Mouse (Mus musculus) heart, embryonic 12.5 days (tissue): ENCODE measurements around the gene Alpk1. TPM values are rescaled to one million over a fixed set of nuclear protein-coding genes. Genes with fewer than 3 reads are reported as not detected.

ENCODE experiments used
- ATAC-seq: fragments of 200-750 bp; cut with Nextera tagmentation; 2 replicates; pipeline ENCODE4 v1.8.0; 2017; ENCODE audit warnings: moderate TSS enrichment, moderate library complexity; ENCODE audit not compliant: insufficient number of reproducible peaks, low FRiP score
- H3K27ac ChIP-seq: fragments of 300-500 bp; sonication (generic); 2 replicates; pipeline ENCODE4 v1.5.1; 2016; ENCODE audit warnings: mild to moderate bottlenecking, moderate library complexity; ENCODE audit not compliant: poor library complexity, severe bottlenecking
- H3K27me3 ChIP-seq: fragments of 300-500 bp; sonication (generic); replicated peaks from 2 replicates; pipeline ENCODE4 v1.6.1; 2016; ENCODE audit warnings: mild to moderate bottlenecking, moderate library complexity
- H3K36me3 ChIP-seq: fragments of 300-500 bp; sonication (generic); 2 replicates; pipeline ENCODE4 v1.6.1; 2016; ENCODE audit warnings: mild to moderate bottlenecking, moderate library complexity
- H3K4me1 ChIP-seq: fragments of 300-500 bp; sonication (generic); replicated peaks from 2 replicates; pipeline ENCODE4 v1.6.1; 2016; ENCODE audit warnings: mild to moderate bottlenecking
- H3K4me2 ChIP-seq: fragments of 300-500 bp; sonication (generic); 2 replicates; pipeline ENCODE4 v1.6.1; 2016; ENCODE audit warnings: mild to moderate bottlenecking, moderate library complexity
- H3K4me3 ChIP-seq: fragments of 300-500 bp; sonication (generic); 2 replicates; pipeline ENCODE4 v1.5.1; 2016; ENCODE audit warnings: mild to moderate bottlenecking
- H3K9ac ChIP-seq: fragments of 300-500 bp; sonication (generic); 2 replicates; pipeline ENCODE4 v1.6.1; 2016; ENCODE audit warnings: mild to moderate bottlenecking, moderate library complexity
- H3K9me3 ChIP-seq: fragments of 300-500 bp; sonication (generic); replicated peaks from 2 replicates; pipeline ENCODE4 v1.6.1; 2016; ENCODE audit warnings: mild to moderate bottlenecking, moderate library complexity
- WGBS: fragments of 180-500 bp; shearing (Covaris S2); methylation state at CpG from one replicate; pipeline ENCODE4 v1.1.7; 2016; 5-methylcytosine and 5-hydroxymethylcytosine counted together
- polyA plus RNA-seq: library from polyadenylated mRNA; unstranded; fragments of >200 nt; fragmentation: Nextera tagmentation; extraction: Ambion mirVana; gene quantifications from 2 replicates; pipeline ENCODE4 v1.2.1, GENCODE M21; 2016

The Alpk1 gene
- polyA plus RNA-seq, 1 experiment from 2014 or later: 1.5 TPM

DNA sequence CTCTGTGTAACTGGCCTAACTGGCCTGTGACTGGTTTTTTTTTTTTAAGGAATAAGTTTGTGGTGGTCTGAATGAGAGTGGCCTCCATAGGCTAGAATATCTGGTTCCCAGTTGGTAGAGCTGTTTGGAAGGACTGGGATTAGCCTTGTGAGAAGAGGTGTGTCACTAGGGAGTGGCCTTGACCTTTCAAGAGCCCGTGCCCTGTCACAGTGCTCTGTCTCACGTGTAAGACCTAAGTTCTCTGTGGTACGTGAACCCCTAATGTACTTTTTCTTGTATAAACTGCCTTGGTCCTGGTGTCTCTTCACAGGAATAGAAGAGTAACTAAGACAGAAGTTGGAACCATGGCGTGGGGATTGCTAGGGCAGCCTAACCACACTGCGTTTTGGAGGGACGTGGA is 25.7 kb upstream of the Alpk1 start:
- H3K36me3 ChIP-seq: peaks cover 31% of the 10 kb centered on the region
- H3K4me3 ChIP-seq: no peak overlapping the region
- WGBS: 88% methylated on average over 6 of the region's 6 CpGs
- no peaks in the 10 kb centered on the region for H3K9me3 ChIP-seq
- no peak for ATAC-seq
- no peak overlapping the region for H3K9ac ChIP-seq
- H3K4me2 ChIP-seq: no peak overlapping the region
- no peak overlapping the region for H3K27ac ChIP-seq
- no peaks in the 10 kb centered on the region for H3K4me1 ChIP-seq
- H3K27me3 ChIP-seq: no peaks in the 10 kb centered on the region

DNA sequence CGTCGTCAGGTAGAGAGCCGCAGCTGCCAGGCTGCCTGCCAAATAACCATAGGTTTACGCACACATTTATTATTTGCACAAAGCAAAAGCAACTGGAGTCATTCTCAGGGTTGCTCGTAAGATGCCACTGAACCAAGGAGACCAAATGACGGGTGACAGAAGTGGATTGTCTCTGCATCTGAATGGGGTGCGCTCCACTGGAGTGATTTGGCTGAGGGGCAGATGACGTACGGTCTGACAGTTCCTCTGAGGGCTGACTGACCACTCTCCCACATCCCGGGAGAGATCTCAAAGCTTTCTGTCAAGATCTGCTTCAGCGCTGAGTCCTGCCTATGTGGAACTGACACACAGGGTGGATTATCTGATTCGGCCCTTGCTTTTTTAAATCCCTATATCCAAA is 24.7 kb upstream of the Alpk1 start:
- 87% methylated on average over 12 of the region's 12 CpGs for WGBS

DNA sequence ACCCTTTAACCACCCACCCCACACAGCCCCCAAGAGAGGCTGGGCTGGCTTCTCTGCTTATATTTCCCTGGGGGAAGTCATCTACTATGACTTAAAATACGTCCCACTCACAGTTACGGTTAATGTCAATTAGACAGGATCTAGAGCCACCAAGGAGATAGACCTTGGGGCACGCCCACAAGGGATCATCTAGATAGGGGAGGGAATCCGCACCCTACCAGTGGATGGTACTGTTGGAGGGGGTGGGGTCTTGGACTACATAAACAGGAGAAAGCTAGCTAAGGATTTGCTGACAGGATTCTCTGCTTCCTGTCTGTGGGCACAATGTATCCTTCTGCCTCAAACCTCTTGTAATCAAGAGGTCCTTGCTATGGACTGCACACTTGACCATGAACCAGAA is 24.1 kb upstream of the Alpk1 start:
- H3K36me3 ChIP-seq: peaks cover 29% of the 10 kb centered on the region
- H3K27me3 ChIP-seq: no peaks in the 10 kb centered on the region
- H3K4me3 ChIP-seq: no peak overlapping the region
- H3K4me1 ChIP-seq: no peaks in the 10 kb centered on the region
- H3K9me3 ChIP-seq: no peaks in the 10 kb centered on the region
- ATAC-seq: no peak
- 78% methylated on average over 4 of the region's 4 CpGs for WGBS
- no peak overlapping the region for H3K9ac ChIP-seq
- no peak overlapping the region for H3K27ac ChIP-seq
- H3K4me2 ChIP-seq: no peak overlapping the region

More for the DNA sequence above, 24.7 kb upstream of the Alpk1 start:
- Histone ChIP-seq H3K4me3 (no peak overlapping the region), H3K9me3 (no peaks in the 10 kb centered on the region), H3K27me3 (no peaks in the 10 kb centered on the region), H3K4me2 (no peak overlapping the region), H3K27ac (no peak overlapping the region), H3K4me1 (no peaks in the 10 kb centered on the region), H3K9ac (no peak overlapping the region), H3K36me3 (peaks cover 31% of the 10 kb centered on the region)
- no peak for ATAC-seq

DNA sequence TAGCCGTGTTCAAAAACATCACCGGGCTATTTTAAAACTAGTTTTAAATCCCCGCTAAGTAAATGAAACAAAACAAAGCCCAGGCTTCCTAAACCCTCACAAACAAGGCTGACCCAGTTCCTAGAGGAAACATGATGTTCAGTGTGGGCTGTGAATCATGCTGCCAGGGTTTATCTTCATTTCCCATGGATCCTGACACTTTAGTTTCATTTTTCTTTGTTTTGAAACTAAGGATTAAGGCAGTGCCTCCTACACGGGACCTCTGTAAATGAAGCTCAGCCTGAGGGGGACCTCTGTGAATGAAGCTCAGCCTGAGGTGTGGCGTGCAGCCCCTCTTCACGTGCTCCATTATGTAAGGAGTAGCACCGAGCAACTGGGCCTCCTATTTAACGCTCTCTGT is 22.5 kb upstream of the Alpk1 start:
- Histone ChIP-seq H3K4me1 (no peaks in the 10 kb centered on the region), H3K36me3 (peaks cover 13% of the 10 kb centered on the region), H3K27ac (no peak overlapping the region), H3K4me2 (no peak overlapping the region), H3K4me3 (no peak overlapping the region), H3K9me3 (no peaks in the 10 kb centered on the region), H3K9ac (no peak overlapping the region), H3K27me3 (no peaks in the 10 kb centered on the region)
- ATAC-seq: no peak
- WGBS: 41% methylated on average over 8 of the region's 8 CpGs

DNA sequence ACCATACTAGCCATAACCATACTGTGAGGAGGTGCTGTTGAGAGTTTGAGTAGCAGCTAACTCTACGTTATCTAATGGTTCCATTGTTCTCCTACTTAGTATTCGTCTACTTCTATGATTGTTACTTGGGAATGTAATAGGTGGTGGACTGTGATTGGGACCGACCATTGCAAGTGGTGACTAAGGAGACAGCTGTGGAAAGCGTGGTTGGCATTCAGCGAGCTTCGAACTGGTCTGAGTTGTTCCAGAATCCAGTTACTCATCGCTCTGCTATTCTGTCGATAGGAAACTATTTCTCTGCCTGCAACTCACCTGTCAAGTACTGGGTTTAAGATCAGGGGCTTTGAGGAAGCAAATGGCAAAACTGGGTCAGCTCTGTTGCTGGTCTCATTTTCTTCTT is 20.8 kb upstream of the Alpk1 start:
- no peak overlapping the region for H3K4me2 ChIP-seq
- H3K4me3 ChIP-seq: no peak overlapping the region
- WGBS: 83% methylated on average over 8 of the region's 8 CpGs
- H3K4me1 ChIP-seq: no peaks in the 10 kb centered on the region
- H3K27me3 ChIP-seq: no peaks in the 10 kb centered on the region
- H3K36me3 ChIP-seq: peaks cover 3% of the 10 kb centered on the region; the same call in 1 of the 2 replicates
- ATAC-seq: no peak
- no peaks in the 10 kb centered on the region for H3K9me3 ChIP-seq
- no peak overlapping the region for H3K9ac ChIP-seq
- H3K27ac ChIP-seq: no peak overlapping the region

DNA sequence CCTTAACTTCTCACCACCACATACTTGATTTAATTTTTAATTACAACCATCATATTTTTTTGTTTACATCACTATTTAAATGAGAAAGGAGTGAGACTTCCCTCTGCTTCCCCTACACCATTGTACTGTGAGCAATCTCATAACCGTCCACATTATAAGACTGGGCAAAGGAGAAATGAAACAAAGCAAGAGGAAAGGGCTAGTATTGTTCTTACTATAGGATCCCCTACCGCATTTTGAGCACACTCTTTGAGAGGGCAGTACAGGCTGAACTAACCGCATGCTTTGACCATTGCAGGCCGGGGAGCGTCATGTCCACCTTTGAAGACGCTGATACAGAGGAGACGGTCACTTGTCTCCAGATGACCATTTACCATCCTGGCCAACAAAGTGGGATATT is 15.9 kb upstream of the Alpk1 start:
- Histone ChIP-seq H3K9me3 (no peaks in the 10 kb centered on the region), H3K27me3 (peaks cover 7% of the 10 kb centered on the region; the same call in 1 of the 2 replicates), H3K9ac (no peak overlapping the region), H3K4me2 (no peak overlapping the region), H3K36me3 (no peaks in the 10 kb centered on the region), H3K27ac (no peak overlapping the region), H3K4me3 (no peak overlapping the region), H3K4me1 (0 out of 2 replicates have a peak, but pooled peaks cover 5% of the 10 kb centered on the region)
- WGBS: 92% methylated on average over 7 of the region's 7 CpGs
- no peak for ATAC-seq

DNA sequence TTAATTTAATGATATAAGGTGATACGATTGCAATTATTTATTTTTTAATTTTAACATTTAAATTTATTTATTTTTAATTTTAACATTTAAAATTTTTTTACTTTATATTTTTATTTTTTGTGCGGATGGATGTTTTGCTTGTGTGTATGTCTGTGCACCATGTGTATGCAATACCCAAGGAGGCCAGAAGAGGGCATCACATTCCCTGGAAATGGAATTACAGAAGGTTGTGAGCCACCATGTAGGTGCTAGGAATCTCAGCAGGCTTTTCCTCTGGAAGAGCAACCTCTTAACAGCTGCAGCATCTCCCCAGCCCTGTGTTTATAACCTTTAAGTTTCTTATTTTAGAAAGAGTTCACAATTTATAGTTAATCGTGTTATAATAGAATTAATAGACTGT is 15.4 kb upstream of the Alpk1 start:
- whole genome bisulfite sequencing: 95% methylated on average over 3 of the region's 3 CpGs
- Histone ChIP-seq H3K27me3 (peaks cover 7% of the 10 kb centered on the region; the same call in 1 of the 2 replicates), H3K9me3 (no peaks in the 10 kb centered on the region), H3K4me3 (no peak overlapping the region), H3K27ac (no peak overlapping the region), H3K36me3 (no peaks in the 10 kb centered on the region), H3K4me2 (no peak overlapping the region), H3K9ac (no peak overlapping the region), H3K4me1 (0 out of 2 replicates have a peak, but pooled peaks cover 7% of the 10 kb centered on the region)
- no peak for ATAC-seq

DNA sequence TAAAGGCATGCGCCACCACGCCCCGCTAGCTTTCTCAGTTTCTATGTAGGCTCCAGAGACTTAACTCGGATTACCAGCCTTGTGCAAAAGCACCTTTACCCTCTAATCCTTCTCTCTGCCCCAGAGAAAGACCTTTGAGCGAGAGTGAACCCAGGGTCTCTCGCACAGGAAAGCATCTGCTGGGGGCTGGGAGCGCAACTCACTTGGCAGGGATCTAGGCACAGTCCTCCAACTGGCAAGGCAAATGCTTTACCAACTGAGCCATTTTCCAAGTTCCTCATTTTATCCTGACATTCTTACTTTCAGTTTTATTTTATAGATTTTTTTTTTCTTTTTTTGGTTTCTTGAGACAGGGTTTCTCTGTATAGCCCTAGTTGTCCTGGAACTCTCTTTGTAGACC is 12.7 kb upstream of the Alpk1 start:
- 0 out of 2 replicates have a peak, but pooled peaks cover 13% of the 10 kb centered on the region for H3K4me1 ChIP-seq
- H3K36me3 ChIP-seq: no peaks in the 10 kb centered on the region
- no peak overlapping the region for H3K9ac ChIP-seq
- H3K27ac ChIP-seq: no peak overlapping the region
- peaks cover 22% of the 10 kb centered on the region for H3K27me3 ChIP-seq
- H3K9me3 ChIP-seq: no peaks in the 10 kb centered on the region
- WGBS: 80% methylated on average over 7 of the region's 7 CpGs
- H3K4me3 ChIP-seq: no peak overlapping the region
- no peak overlapping the region for H3K4me2 ChIP-seq
- no peak for ATAC-seq

DNA sequence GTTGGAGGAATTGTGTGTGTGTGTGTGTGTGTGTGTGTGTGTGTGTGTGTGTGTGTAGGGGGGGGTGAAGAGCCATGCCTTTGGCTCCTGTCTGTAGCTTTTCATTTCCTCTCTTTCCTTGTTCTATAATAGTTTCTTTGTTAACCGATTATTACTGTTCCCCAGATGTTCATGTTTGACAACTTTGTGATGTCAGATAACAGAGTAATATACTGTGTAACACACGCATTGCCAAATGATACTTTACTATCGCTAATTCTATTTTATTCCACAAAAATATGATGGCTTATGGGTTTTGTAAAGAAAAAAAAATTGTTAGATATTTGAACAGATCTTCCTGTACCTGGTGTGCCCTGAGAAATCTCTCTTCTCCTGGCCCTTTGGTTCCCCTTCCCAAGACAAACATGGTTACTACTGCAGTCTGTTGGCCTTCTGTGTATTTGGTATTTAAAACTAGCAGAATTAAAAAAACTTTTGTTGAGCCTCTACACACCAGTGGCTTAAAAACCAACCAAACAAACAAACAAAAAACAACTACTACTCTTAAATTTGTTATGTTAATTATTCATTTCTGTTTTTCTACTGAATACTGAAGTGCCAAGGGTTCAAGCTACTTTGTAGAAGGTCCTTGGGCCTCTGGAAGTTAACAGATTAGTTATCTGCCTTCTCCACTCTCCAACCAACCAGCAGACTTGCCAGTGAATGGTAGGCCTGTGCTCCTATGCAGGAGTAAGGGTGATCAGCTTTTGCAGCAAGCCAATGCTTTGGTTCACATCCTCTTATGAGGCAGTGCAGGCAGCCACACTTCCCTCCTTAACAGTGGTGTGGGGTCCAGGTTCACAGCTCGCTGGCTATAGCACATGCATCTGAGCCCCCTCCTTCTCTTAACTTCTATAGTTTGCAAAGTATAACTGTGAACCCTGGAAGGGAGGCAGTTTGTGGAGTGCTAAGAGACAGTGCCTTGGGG is 11.6 kb upstream of the Alpk1 start:
- ATAC-seq: 0 out of 2 replicates have a peak, but pooled peaks have one; percentile 39
- Histone ChIP-seq H3K36me3 (no peaks in the 10 kb centered on the region), H3K27me3 (peaks cover 26% of the 10 kb centered on the region), H3K4me1 (0 out of 2 replicates have a peak, but pooled peaks cover 13% of the 10 kb centered on the region), H3K9me3 (no peaks in the 10 kb centered on the region), H3K9ac (no peak overlapping the region), H3K4me2 (peak overlapping the region; percentile 99), H3K27ac (no peak overlapping the region), H3K4me3 (peak overlapping the region; percentile 74)
- 49% methylated on average over 4 of the region's 4 CpGs for WGBS

DNA sequence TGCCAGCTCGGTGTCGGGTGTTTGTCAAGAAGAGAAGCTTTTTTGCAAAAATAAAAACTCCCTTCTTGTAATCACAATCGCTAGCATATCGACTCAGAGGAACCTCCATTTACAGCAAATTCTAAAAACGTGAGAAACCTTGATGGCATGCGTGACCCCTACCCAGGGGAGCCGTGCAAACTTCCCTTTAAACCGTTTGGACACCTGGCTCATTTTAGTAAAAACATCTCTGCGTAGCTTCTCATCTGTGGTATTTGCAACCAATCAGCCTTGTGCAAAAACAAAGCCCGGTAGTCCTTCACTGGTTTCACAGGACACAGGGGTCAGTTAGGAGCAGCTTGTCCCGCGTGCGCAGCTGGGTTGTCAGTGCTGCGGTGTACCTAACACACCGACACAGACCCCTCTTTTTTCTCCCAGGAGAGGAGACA is 10.7 kb upstream of the Alpk1 start:
- H3K9ac ChIP-seq: peak overlapping the region; percentile 72

DNA sequence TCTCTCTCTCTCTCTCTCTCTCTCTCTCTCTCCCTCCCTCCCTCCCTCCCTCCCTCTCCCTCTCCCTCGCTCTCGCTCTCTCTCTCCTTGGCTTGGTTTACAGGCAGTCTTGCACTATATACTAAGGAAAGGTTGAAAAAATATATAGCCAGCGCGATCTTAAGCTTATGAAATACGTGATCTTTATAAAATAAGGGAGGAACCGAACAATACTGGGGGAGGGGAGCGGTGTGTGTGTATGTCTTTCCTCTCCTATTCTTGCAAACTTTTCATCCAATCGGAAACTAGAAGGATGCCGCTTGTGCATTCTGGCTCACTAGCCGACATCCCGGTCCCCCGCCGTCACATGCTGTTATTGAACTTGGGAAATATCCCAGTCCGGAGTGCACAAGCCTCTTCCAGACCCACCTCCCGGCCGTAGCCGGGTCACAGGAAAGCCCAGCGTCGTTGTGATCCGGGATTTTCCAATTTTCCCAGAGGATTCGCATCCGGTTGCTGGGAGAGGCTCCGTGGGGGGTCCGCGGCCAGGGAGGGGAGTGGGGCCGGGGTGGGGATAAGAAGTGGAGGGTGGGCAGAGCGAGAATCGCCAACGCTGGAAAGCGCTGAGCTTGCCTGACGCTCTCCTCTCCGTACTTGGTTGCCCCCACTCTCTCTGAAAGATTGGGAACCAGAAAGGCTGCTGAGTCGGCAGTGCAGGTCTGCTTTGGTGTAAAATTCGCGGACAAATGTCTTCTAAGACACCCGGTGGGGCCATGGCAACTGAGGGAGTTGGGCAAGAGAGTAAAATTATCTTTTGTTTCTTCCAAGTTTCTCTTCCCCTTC is 10.1 kb upstream of the Alpk1 start:
- under 1% methylated on average over 34 of the region's 36 CpGs for WGBS
- H3K27ac ChIP-seq: no peak overlapping the region
- peak; percentile 60 for ATAC-seq
- H3K4me3 ChIP-seq: peak overlapping the region; percentile 74
- peak overlapping the region; percentile 72 for H3K9ac ChIP-seq
- H3K9me3 ChIP-seq: no peaks in the 10 kb centered on the region
- H3K36me3 ChIP-seq: no peaks in the 10 kb centered on the region
- H3K27me3 ChIP-seq: peaks cover 26% of the 10 kb centered on the region
- 0 out of 2 replicates have a peak, but pooled peaks cover 13% of the 10 kb centered on the region for H3K4me1 ChIP-seq
- H3K4me2 ChIP-seq: peak overlapping the region; percentile 99

More for the DNA sequence above, 10.7 kb upstream of the Alpk1 start:
- Histone ChIP-seq H3K27me3 (peaks cover 26% of the 10 kb centered on the region), H3K4me3 (peak overlapping the region; percentile 74), H3K4me1 (0 out of 2 replicates have a peak, but pooled peaks cover 13% of the 10 kb centered on the region), H3K4me2 (peak overlapping the region; percentile 99), H3K36me3 (no peaks in the 10 kb centered on the region), H3K9me3 (no peaks in the 10 kb centered on the region), H3K27ac (no peak overlapping the region)
- no peak for ATAC-seq
- 2% methylated on average over 15 of the region's 15 CpGs for WGBS
